Mouse (Mus musculus) heart, postnatal 0 days (tissue): ENCODE measurements around the gene Mtg1. TPM values are rescaled to one million over a fixed set of nuclear protein-coding genes. Genes with fewer than 3 reads are reported as not detected.

Experiments used
- ATAC-seq: fragments of 200-750 bp; cut with Nextera tagmentation; 2 replicates; pipeline ENCODE4 v1.8.0; 2017; ENCODE audit warnings: low read depth, moderate number of reproducible peaks, moderate library complexity; ENCODE audit not compliant: insufficient read depth
- DNase-seq: peaks from one replicate; pipeline ENCODE4 v3.0.0-alpha.2; 2016; ENCODE audit warnings: low spot score
- H3K27ac ChIP-seq: fragments of 300-500 bp; sonication (generic); 2 replicates; pipeline ENCODE4 v1.5.1; 2014; ENCODE audit warnings: low read depth, mild to moderate bottlenecking
- H3K27me3 ChIP-seq: fragments of 300-500 bp; sonication (generic); 2 replicates; pipeline ENCODE4 v1.6.1; 2014; ENCODE audit warnings: low read length, mixed read lengths; ENCODE audit not compliant: control insufficient read depth, insufficient read depth
- H3K36me3 ChIP-seq: fragments of 300-500 bp; sonication (generic); replicated peaks from 2 replicates; pipeline ENCODE4 v1.6.1; 2014; ENCODE audit warnings: low read length, mixed read lengths; ENCODE audit not compliant: control insufficient read depth, insufficient read depth
- H3K4me1 ChIP-seq: fragments of 300-500 bp; sonication (generic); 2 replicates; pipeline ENCODE4 v1.6.1; 2014; ENCODE audit warnings: antibody characterized with exemption; ENCODE audit not compliant: control insufficient read depth, insufficient read depth
- H3K4me2 ChIP-seq: fragments of 300-500 bp; sonication (generic); 2 replicates; pipeline ENCODE4 v1.6.1; 2014; ENCODE audit warnings: low read depth, mild to moderate bottlenecking, low read length, moderate library complexity
- H3K4me3 ChIP-seq: fragments of 300-500 bp; sonication (generic); 2 replicates; pipeline ENCODE4 v1.5.1; 2014; ENCODE audit warnings: low read depth, low read length
- H3K9ac ChIP-seq: fragments of 300-500 bp; sonication (generic); replicated peaks from 2 replicates; pipeline ENCODE4 v1.6.1; 2014; ENCODE audit warnings: low read depth, low read length, mixed read lengths
- H3K9me3 ChIP-seq: fragments of 300-500 bp; sonication (generic); replicated peaks from 2 replicates; pipeline ENCODE4 v1.6.1; 2016; ENCODE audit warnings: low read length; ENCODE audit not compliant: control insufficient read depth
- CTCF ChIP-seq: IDR thresholded peaks from 2 replicates; pipeline ENCODE4 v1.5.1; 2016; ENCODE audit warnings: antibody characterized with exemption, control low read depth, low read depth
- EP300 ChIP-seq: IDR thresholded peaks from 2 replicates; pipeline ENCODE4 v1.6.1; 2016; ENCODE audit warnings: antibody characterized with exemption, low read depth
- WGBS: fragments of 180-500 bp; shearing (Covaris S2); extraction: QIAGEN DNeasy Blood & Tissue Kit; methylation state at CpG from one replicate; pipeline ENCODE4 v1.1.7; 2014; 5-methylcytosine and 5-hydroxymethylcytosine counted together
- polyA plus RNA-seq: library from polyadenylated mRNA; unstranded; fragments of >200 nt; fragmentation: Nextera tagmentation; extraction: Ambion mirVana; gene quantifications from 2 replicates; pipeline ENCODE4 v1.2.1, GENCODE M21; 2015
- total RNA-seq: library from RNA; depleted of rRNA; stranded (reverse); fragments of >200 nt; gene quantifications from 2 replicates; pipeline ENCODE4 v1.2.3, GENCODE M21; 2014; ENCODE audit warnings: low replicate concordance; rRNA removed

Gene Mtg1
- total and polyA plus RNA-seq, 2 experiments from 2014 or later: 31.2 to 53.7 TPM

- Histone ChIP-seq H3K36me3 (no peaks in the 10 kb centered on the region), H3K27me3 (no peaks in the 10 kb centered on the region), H3K4me2 (no peak overlapping the region), H3K9me3 (no peaks in the 10 kb centered on the region), H3K9ac (no peak overlapping the region), H3K4me1 (no peaks in the 10 kb centered on the region), H3K4me3 (no peak overlapping the region), H3K27ac (no peak overlapping the region)
- no peak for ATAC-seq
- WGBS: 70% methylated on average over 4 of the region's 4 CpGs
- DNase-seq: no peak
- TF ChIP-seq EP300: no peak
- TF ChIP-seq CTCF: no peak
These were observed 56.7 kb downstream of the Mtg1 start for GRCm38 (mm10) chr7:140194031-140194430.

GRCm38 (mm10) chr7:140196002-140196401 is 58.6 kb downstream of the Mtg1 start:
- Histone ChIP-seq H3K9me3 (no peaks in the 10 kb centered on the region), H3K27me3 (no peaks in the 10 kb centered on the region), H3K36me3 (no peaks in the 10 kb centered on the region), H3K4me2 (no peak overlapping the region), H3K4me1 (no peaks in the 10 kb centered on the region), H3K27ac (no peak overlapping the region), H3K9ac (no peak overlapping the region), H3K4me3 (no peak overlapping the region)
- TF ChIP-seq EP300: no peak
- no peak for TF ChIP-seq CTCF
- DNase-seq (no peak), ATAC-seq (no peak)
- 66% methylated on average over 8 of the region's 8 CpGs for WGBS

Other genes with a start within 250 kb of the Mtg1 start
- 0.23 TPM in 1 of 2 replicates, not detected in the other for gene Kndc1, start 242.9 kb upstream of the Mtg1 start, total RNA-seq
- gene Kndc1, start 242.9 kb upstream of the Mtg1 start, polyA plus RNA-seq: 0.08 TPM in 1 of 2 replicates, not detected in the other
- gene Utf1, start 193.8 kb upstream of the Mtg1 start, total RNA-seq: not detected in 2 replicates
- not detected in 2 replicates for gene Utf1, start 193.8 kb upstream of the Mtg1 start, polyA plus RNA-seq
- not detected in 2 replicates for gene 6430531B16Rik, start 158.8 kb upstream of the Mtg1 start, total RNA-seq
- 0.23 TPM in 1 of 2 replicates, not detected in the other for gene 6430531B16Rik, start 158.8 kb upstream of the Mtg1 start, polyA plus RNA-seq
- 5.4 and 83.4 TPM in 2 replicates for gene Adam8, start 145.0 kb upstream of the Mtg1 start, total RNA-seq
- gene Adam8, start 145.0 kb upstream of the Mtg1 start, polyA plus RNA-seq: 0.31 and 1.2 TPM in 2 replicates
- gene Zfp511, start 101.2 kb upstream of the Mtg1 start, total RNA-seq: 23.6 and 44.3 TPM in 2 replicates
- 22.9 and 23.9 TPM in 2 replicates for gene Zfp511, start 101.2 kb upstream of the Mtg1 start, polyA plus RNA-seq
- gene Tubgcp2, start 100.9 kb upstream of the Mtg1 start, total RNA-seq: 28.2 and 53.1 TPM in 2 replicates
- 21.8 and 24.5 TPM in 2 replicates for gene Tubgcp2, start 100.9 kb upstream of the Mtg1 start, polyA plus RNA-seq
- gene Msx3, start 88.5 kb upstream of the Mtg1 start, total RNA-seq: not detected in 2 replicates
- not detected in 2 replicates for gene Msx3, start 88.5 kb upstream of the Mtg1 start, polyA plus RNA-seq
- 1.9 and 4.1 TPM in 2 replicates for gene Caly, start 55.0 kb upstream of the Mtg1 start, total RNA-seq
- gene Caly, start 55.0 kb upstream of the Mtg1 start, polyA plus RNA-seq: 0.40 and 0.70 TPM in 2 replicates
- not detected in 2 replicates for gene Prap1, start 44.2 kb upstream of the Mtg1 start, total RNA-seq
- gene Prap1, start 44.2 kb upstream of the Mtg1 start, polyA plus RNA-seq: 0.27 and 0.33 TPM in 2 replicates
- 64.2 and 79.4 TPM in 2 replicates for gene Fuom, start 35.1 kb upstream of the Mtg1 start, total RNA-seq
- gene Fuom, start 35.1 kb upstream of the Mtg1 start, polyA plus RNA-seq: 158 and 164 TPM in 2 replicates
- gene Paox, start 21.8 kb upstream of the Mtg1 start, total RNA-seq: 8.1 and 11.8 TPM in 2 replicates
- gene Paox, start 21.8 kb upstream of the Mtg1 start, polyA plus RNA-seq: 8.5 and 8.7 TPM in 2 replicates
- 265 and 332 TPM in 2 replicates for gene Echs1, start 21.1 kb upstream of the Mtg1 start, total RNA-seq
- 344 and 349 TPM in 2 replicates for gene Echs1, start 21.1 kb upstream of the Mtg1 start, polyA plus RNA-seq
- 0.61 TPM in 1 of 2 replicates, not detected in the other for gene Sprn, start 17.3 kb downstream of the Mtg1 start, total RNA-seq
- gene Sprn, start 17.3 kb downstream of the Mtg1 start, polyA plus RNA-seq: 0.16 and 0.25 TPM in 2 replicates
- not detected in 2 replicates for gene Olfr522, start 27.2 kb downstream of the Mtg1 start, total RNA-seq
- not detected in 2 replicates for gene Olfr522, start 27.2 kb downstream of the Mtg1 start, polyA plus RNA-seq
- not detected in 2 replicates for gene Olfr523, start 35.7 kb downstream of the Mtg1 start, total RNA-seq
- not detected in 2 replicates for gene Olfr523, start 35.7 kb downstream of the Mtg1 start, polyA plus RNA-seq
- gene Olfr524, start 68.4 kb downstream of the Mtg1 start, total RNA-seq: not detected in 2 replicates
- gene Olfr524, start 68.4 kb downstream of the Mtg1 start, polyA plus RNA-seq: not detected in 2 replicates
- gene Cd163l1, start 80.7 kb downstream of the Mtg1 start, total RNA-seq: 2.4 TPM in 1 of 2 replicates, not detected in the other
- not detected in 2 replicates for gene Cd163l1, start 80.7 kb downstream of the Mtg1 start, polyA plus RNA-seq
- 0.35 TPM in 1 of 2 replicates, not detected in the other for gene 5830411N06Rik, start 109.7 kb downstream of the Mtg1 start, total RNA-seq
- not detected in 2 replicates for gene 5830411N06Rik, start 109.7 kb downstream of the Mtg1 start, polyA plus RNA-seq
- not detected in 2 replicates for gene Olfr525, start 183.3 kb downstream of the Mtg1 start, total RNA-seq
- gene Olfr525, start 183.3 kb downstream of the Mtg1 start, polyA plus RNA-seq: not detected in 2 replicates
- not detected in 2 replicates for gene Olfr527, start 196.5 kb downstream of the Mtg1 start, total RNA-seq
- gene Olfr527, start 196.5 kb downstream of the Mtg1 start, polyA plus RNA-seq: not detected in 2 replicates
- gene Olfr60, start 224.1 kb downstream of the Mtg1 start, total RNA-seq: not detected in 2 replicates
- not detected in 2 replicates for gene Olfr60, start 224.1 kb downstream of the Mtg1 start, polyA plus RNA-seq
- not detected in 2 replicates for gene Olfr530, start 238.8 kb downstream of the Mtg1 start, total RNA-seq
- not detected in 2 replicates for gene Olfr530, start 238.8 kb downstream of the Mtg1 start, polyA plus RNA-seq